Mouse (Mus musculus): Measurements from ENCODE around the gene Gad2. TPM values are rescaled to one million over a fixed set of nuclear protein-coding genes. Genes with fewer than 3 reads are reported as not detected.

Gad2 gene
- total RNA-seq, 2 experiments from 2014 or later: not detected

Small RNA genes lying within 50 kb of the gene (microRNA-seq; reads per million reads assigned to microRNA genes)
- gene Gm23636: 0 reads per million in 2 experiments
- gene Mir3967: 0 reads per million in 2 experiments

Other genes with a start within 250 kb of the Gad2 start
- gene Apbb1ip, start 151.9 kb downstream of the Gad2 start, total RNA-seq (2021): 1 to 10 TPM; 2.5 to 4.9 TPM

Measured in heart, adult 18-20 months (tissue).